Mouse (Mus musculus): ENCODE results near the gene Syne2. TPM values are rescaled to one million over a fixed set of nuclear protein-coding genes. Genes with fewer than 3 reads are reported as not detected.

Gene Syne2
- polyA plus RNA-seq, 1 experiment, result 82.0 TPM

DNA sequence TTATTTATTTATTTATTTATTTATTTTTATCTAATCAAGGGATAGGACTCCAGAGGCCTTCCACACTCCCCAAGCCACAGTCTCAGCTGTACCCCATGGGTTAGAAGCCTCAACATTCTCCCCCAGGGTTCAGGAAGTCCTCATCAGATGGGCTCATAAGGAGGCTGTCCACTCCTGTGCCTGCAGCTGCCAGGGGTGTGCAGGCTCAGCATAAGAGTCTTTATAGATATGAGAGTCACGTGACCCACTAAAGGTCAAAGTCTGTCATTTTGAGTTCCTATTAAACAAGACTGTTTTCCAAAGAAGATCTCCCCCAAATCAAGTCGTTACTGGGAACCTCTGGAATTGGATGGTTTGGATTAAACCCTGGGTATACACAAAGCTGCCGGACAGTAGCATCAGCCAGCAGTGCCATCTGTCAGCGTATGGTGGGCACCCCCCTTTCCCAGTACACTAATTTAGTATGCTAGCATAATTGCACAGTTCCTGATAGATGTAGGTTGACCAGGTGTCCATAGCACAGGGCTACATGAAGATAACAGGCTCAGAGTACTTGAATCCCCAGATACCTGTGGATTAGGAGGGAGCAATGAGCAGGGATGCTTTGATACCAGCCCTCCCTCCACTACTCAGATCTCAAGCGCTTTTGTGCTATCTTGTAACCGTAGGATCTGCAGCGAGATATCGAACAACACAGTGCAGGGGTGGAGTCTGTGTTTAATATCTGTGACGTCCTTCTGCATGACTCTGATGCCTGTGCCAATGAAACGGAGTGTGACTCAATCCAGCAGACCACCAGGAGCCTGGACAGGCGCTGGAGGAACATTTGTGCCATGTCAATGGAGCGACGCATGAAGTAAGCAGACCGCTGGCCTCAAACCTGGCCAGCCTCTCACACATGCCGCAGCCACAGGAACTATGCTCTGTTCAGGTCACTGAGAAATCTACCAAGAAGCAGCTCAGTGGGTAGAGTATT is 276.0 kb downstream of the Syne2 start:
- no peak for DNase-seq
- TF ChIP-seq POLR2A (IDR thresholded peaks at IDR 0.05; ENCODE audit: borderline replicate concordance, extremely low read depth, low read depth, low read length) (no peak), CTCF (IDR thresholded peaks at IDR 0.05; ENCODE audit: insufficient read depth, low read length) (no peak)
- 86% methylated on average over 15 of the region's 15 CpGs for WGBS
- Histone ChIP-seq H3K4me1 (ENCODE audit: control insufficient read depth, insufficient read depth, low read length) (no peaks in the 10 kb centered on the region), H3K4me3 (replicated peaks; ENCODE audit: extremely low read depth, low read depth, low read length) (no peak overlapping the region)

- H3K4me3 ChIP-seq (replicated peaks; ENCODE audit: extremely low read depth, low read depth, low read length), result no peak overlapping the region
- 60% methylated on average over 30 of the region's 30 CpGs for WGBS
- peak; percentile 33 for DNase-seq
- no peak for TF ChIP-seq CTCF (IDR thresholded peaks at IDR 0.05; ENCODE audit: insufficient read depth, low read length)
- TF ChIP-seq POLR2A (IDR thresholded peaks at IDR 0.05; ENCODE audit: borderline replicate concordance, extremely low read depth, low read depth, low read length), result no peak
- H3K4me1 ChIP-seq (ENCODE audit: control insufficient read depth, insufficient read depth, low read length), result no peaks in the 10 kb centered on the region
Measured at GRCm38 (mm10) chr12:76095117-76096035, 277.4 kb downstream of the Syne2 start.

DNA sequence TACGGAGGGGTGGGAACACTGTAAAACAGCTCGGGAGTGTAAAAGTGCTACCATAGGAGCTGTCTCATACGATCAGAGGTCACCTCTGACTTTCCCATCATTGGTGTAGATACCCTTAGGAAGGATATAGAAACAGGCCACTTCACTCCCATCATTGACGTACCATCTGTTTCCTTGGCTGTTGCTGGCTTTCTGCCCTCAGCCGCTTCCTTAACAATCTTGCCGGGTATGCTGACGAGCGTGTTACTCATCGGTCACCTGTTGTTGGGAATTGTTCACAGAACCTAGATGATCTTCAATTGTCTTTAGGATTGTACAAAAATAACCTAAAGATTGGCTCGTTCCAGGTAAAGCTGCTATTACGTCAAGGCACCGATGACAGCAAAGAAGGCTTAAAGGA is 284.7 kb downstream of the Syne2 start:
- 87% methylated on average over 12 of the region's 12 CpGs for WGBS
- Histone ChIP-seq H3K4me3 (replicated peaks; ENCODE audit: extremely low read depth, low read depth, low read length) (no peak overlapping the region), H3K4me1 (ENCODE audit: control insufficient read depth, insufficient read depth, low read length) (no peaks in the 10 kb centered on the region)
- no peak for DNase-seq
- no peak for TF ChIP-seq CTCF (IDR thresholded peaks at IDR 0.05; ENCODE audit: insufficient read depth, low read length)
- TF ChIP-seq POLR2A (IDR thresholded peaks at IDR 0.05; ENCODE audit: borderline replicate concordance, extremely low read depth, low read depth, low read length), result no peak

DNA sequence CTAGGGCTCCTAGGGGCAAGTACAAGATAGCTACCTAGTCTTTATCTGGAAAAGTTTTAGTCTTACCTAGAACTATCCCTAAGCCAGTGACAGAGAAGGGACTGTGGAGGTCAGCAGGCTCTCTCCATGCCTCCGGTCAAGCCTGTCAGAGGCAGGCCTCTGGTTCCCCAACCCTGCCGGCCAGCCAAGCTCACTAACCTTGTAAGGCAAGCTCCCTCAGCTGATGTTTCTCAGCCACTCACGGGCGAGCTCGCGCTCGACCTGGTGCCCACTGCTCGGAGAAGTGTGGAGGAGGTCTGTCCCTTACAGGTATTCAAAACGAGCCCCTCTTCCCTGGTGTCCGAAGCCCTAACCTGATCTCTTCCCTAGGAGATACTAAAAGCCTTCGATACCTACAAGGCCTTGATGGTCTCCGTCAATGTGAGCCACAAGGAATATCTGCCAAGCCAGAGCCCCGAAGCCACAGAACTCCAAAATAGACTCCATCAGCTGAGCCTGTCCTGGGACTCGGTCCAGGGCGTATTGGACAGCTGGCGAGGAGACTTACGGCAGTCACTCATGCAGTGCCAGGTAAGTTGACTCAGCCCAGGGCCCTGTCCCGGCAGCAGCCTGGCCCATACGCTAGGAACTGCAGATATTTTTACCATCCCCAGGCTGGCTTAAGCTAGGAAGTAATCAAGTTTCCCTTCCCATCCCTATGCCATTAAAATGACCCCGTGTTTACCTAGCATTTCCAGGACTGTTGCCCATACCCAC is 286.8 kb downstream of the Syne2 start:
- TF ChIP-seq POLR2A (IDR thresholded peaks at IDR 0.05; ENCODE audit: borderline replicate concordance, extremely low read depth, low read depth, low read length) (no peak), CTCF (IDR thresholded peaks at IDR 0.05; ENCODE audit: insufficient read depth, low read length) (no peak)
- Histone ChIP-seq H3K4me1 (ENCODE audit: control insufficient read depth, insufficient read depth, low read length) (no peaks in the 10 kb centered on the region), H3K4me3 (replicated peaks; ENCODE audit: extremely low read depth, low read depth, low read length) (no peak overlapping the region)
- no peak for DNase-seq
- 88% methylated on average over 20 of the region's 20 CpGs for WGBS

GRCm38 (mm10) chr12:76109646-76110405 is 291.9 kb downstream of the Syne2 start:
- WGBS, result 89% methylated on average over 15 of the region's 15 CpGs
- no peak for DNase-seq

DNA sequence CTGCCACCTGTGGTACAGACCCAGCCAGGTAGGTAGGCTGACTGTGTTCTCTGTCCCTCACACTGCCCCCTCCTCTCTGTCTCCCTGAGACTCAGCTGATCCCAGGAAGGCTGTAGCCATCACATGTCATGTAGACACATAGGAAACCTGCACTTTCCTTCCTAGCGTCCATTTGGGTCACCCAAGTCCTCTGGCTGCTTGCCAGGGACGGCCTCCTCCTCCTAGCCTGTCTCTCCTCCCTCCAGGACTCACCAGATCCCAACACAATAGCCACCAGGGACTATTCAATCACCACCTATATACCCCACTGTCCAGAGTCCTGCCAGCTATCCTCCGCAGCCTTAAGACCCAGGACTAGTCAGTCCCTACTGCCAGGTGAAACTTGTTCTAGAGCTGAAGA is 293.1 kb downstream of the Syne2 start:
- TF ChIP-seq POLR2A (IDR thresholded peaks at IDR 0.05; ENCODE audit: borderline replicate concordance, extremely low read depth, low read depth, low read length) (no peak), CTCF (IDR thresholded peaks at IDR 0.05; ENCODE audit: insufficient read depth, low read length) (no peak)
- DNase-seq, result no peak
- no peaks in the 10 kb centered on the region for H3K4me1 ChIP-seq (ENCODE audit: control insufficient read depth, insufficient read depth, low read length)
- no peak overlapping the region for H3K4me3 ChIP-seq (replicated peaks; ENCODE audit: extremely low read depth, low read depth, low read length)
- 60% methylated on average over 3 of the region's 3 CpGs for WGBS

More at GRCm38 (mm10) chr12:76109646-76110405, 291.9 kb downstream of the Syne2 start:
- no peak overlapping the region for H3K4me3 ChIP-seq (replicated peaks; ENCODE audit: extremely low read depth, low read depth, low read length)
- TF ChIP-seq POLR2A (IDR thresholded peaks at IDR 0.05; ENCODE audit: borderline replicate concordance, extremely low read depth, low read depth, low read length) (no peak), CTCF (IDR thresholded peaks at IDR 0.05; ENCODE audit: insufficient read depth, low read length) (no peak)
- no peaks in the 10 kb centered on the region for H3K4me1 ChIP-seq (ENCODE audit: control insufficient read depth, insufficient read depth, low read length)

DNA sequence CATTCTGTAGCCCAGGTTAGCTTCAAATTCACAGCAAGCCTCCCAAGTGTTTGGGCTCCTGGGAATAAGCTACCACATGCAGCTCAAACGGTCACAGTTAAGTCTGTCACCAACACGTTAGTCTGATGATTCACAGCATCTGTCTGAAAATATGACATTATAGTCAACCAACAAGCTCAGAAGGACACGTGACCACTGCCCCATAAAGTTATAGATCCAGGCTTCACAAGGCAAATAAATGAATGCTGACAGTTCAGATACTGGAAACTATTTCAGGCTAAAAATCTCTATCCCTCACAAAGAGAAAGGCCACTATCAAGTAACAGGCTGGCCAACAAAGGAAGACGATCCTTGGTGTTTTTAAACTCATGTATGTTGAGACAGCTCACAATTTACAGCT is 298.6 kb downstream of the Syne2 start:
- WGBS, result 71% methylated on average over 4 of the region's 4 CpGs
- DNase-seq, result no peak
- TF ChIP-seq POLR2A (IDR thresholded peaks at IDR 0.05; ENCODE audit: borderline replicate concordance, extremely low read depth, low read depth, low read length) (no peak), CTCF (IDR thresholded peaks at IDR 0.05; ENCODE audit: insufficient read depth, low read length) (no peak)
- H3K4me3 ChIP-seq (replicated peaks; ENCODE audit: extremely low read depth, low read depth, low read length), result no peak overlapping the region
- H3K4me1 ChIP-seq (ENCODE audit: control insufficient read depth, insufficient read depth, low read length), result no peaks in the 10 kb centered on the region

DNA sequence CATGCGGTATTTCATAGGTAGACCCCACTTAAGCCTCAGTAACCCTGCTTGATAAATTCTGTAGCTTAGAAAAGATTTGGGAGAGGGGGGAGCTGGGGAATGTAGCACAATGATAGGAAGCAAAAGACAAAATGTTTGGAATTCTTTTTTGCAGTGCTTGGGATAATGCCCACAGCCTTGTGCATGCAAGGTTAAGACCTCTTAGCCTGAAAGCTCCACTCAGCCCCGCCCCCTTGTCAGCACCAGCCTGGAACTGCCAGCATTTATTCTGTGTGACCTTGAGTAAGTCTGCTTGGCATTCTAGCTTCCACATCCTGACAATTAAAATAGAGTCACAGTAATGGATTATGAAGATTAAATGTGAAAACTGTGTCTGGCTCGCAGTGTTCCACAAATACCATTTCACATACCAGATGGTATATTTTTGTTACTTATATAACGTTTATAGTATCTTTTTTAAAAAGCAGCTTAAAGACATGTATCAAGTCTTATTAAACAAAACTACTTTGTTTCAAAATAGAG is 299.8 kb downstream of the Syne2 start:
- TF ChIP-seq POLR2A (IDR thresholded peaks at IDR 0.05; ENCODE audit: borderline replicate concordance, extremely low read depth, low read depth, low read length) (no peak), CTCF (IDR thresholded peaks at IDR 0.05; ENCODE audit: insufficient read depth, low read length) (no peak)
- 58% methylated on average over 4 of the region's 4 CpGs for WGBS
- no peak for DNase-seq
- Histone ChIP-seq H3K4me3 (replicated peaks; ENCODE audit: extremely low read depth, low read depth, low read length) (no peak overlapping the region), H3K4me1 (ENCODE audit: control insufficient read depth, insufficient read depth, low read length) (no peaks in the 10 kb centered on the region)
